24 mouse cellular contexts compared by ENCODE assay signal in the genomic region with DNA sequence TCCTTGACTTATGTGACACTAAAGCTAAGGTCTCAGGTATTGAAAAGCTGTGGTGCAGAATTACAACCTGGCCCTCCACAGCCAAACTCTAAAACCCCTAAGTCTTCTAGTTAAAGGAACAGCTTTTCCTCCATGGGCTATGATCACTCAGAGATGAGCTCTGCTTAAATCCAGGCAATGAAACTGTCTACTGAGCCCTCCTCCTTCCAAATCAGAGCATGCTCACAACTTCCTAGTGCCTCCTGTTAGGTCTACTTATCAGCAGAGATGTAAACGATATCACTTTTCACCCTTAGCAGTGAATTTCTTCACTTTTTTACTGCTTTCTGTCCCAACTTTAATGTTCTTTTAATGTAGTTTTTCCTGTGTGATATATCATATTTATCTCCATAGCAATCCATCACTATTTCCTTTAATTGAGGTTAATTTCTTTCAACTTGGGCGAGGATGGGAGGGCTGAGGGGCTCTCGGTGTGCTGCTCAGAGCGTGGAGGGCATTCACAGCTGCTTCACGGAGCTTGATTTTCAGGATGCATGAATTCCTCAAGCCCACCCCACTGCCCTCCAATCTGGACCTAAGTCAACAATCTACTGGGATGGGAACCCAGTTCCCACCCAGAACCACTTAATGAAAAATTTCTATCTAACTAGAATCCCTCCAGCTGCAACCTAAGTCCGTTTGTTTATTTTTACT.
"Had no signal": no experiment of that assay in that cellular context is flagged by ENCODE, and none has a peak within 500 bp of the region (broad histone marks: within the 10 kb centered on the region; RNA-seq: fewer than 3 reads in every experiment).

No protein-coding gene starts in this region.

- H3K36me3 ChIP-seq: limb, embryonic 10.5 days; limb, embryonic 13.5 days; liver, embryonic 12.5 days; liver, embryonic 15.5 days; lung, embryonic 15.5 days; midbrain, embryonic 10.5 days; midbrain, embryonic 13.5 days; neural tube, embryonic 13.5 days; stomach, embryonic 15.5 days had no signal

- H3K27me3 ChIP-seq: limb, embryonic 13.5 days; liver, embryonic 12.5 days; liver, embryonic 15.5 days; lung, embryonic 15.5 days; megakaryocyte, embryonic 14.5 days; midbrain, embryonic 13.5 days; neural tube, embryonic 13.5 days; stomach, embryonic 15.5 days had no signal

- DNase-seq: kidney, adult 11 months; kidney, adult 9 months; layer of hippocampus, adult 9-11 months; liver; lung, adult 18-20 months; lung, postnatal 10 days; lung, postnatal 36 days; retina, postnatal 1 day; right cerebral cortex, postnatal 25 days; spleen, adult 18-20 months; thymus, postnatal 36 days had no signal

- H3K27ac ChIP-seq: layer of hippocampus, adult 2 months; limb, embryonic 13.5 days; liver, embryonic 12.5 days; liver, embryonic 15.5 days; lung, embryonic 15.5 days; midbrain, embryonic 10.5 days; midbrain, embryonic 13.5 days; neural tube, embryonic 13.5 days; stomach, embryonic 15.5 days had no signal

- H3K4me2 ChIP-seq: limb, embryonic 13.5 days; liver, embryonic 12.5 days; liver, embryonic 15.5 days; lung, embryonic 15.5 days; midbrain, embryonic 13.5 days; neural tube, embryonic 13.5 days; stomach, embryonic 15.5 days had no signal

- H3K9ac ChIP-seq: limb, embryonic 13.5 days; liver, embryonic 12.5 days; liver, embryonic 15.5 days; lung, embryonic 15.5 days; midbrain, embryonic 13.5 days; neural tube, embryonic 13.5 days; stomach, embryonic 15.5 days had no signal

- H3K9me3 ChIP-seq: limb, embryonic 10.5 days; limb, embryonic 13.5 days; liver, embryonic 12.5 days; liver, embryonic 15.5 days; lung, embryonic 15.5 days; megakaryocyte, embryonic 14.5 days; midbrain, embryonic 10.5 days; midbrain, embryonic 13.5 days; neural tube, embryonic 13.5 days; stomach, embryonic 15.5 days had no signal

- H3K4me3 ChIP-seq: layer of hippocampus, adult 2 months; limb, embryonic 10.5 days; limb, embryonic 13.5 days; liver, embryonic 12.5 days; liver, embryonic 15.5 days; lung, embryonic 15.5 days; megakaryocyte, embryonic 14.5 days; midbrain, embryonic 10.5 days; midbrain, embryonic 13.5 days; myocyte; neural tube, embryonic 13.5 days; stomach, embryonic 15.5 days had no signal

- H3K4me1 ChIP-seq: liver, embryonic 12.5 days; liver, embryonic 15.5 days; megakaryocyte, embryonic 14.5 days; midbrain, embryonic 10.5 days; midbrain, embryonic 13.5 days; neural tube, embryonic 13.5 days; stomach, embryonic 15.5 days had no signal

- ATAC-seq: liver, embryonic 12.5 days; midbrain, embryonic 13.5 days; midbrain, embryonic 16.5 days had no signal
